Mouse (Mus musculus): ENCODE measurements at regions not wholly inside any gene's neighbourhood (a gene's known extent, or its start where the extent isn't known, plus 50 kb on each side); places are given as distances from the start of the nearest gene placed in this dataset.

- Histone ChIP-seq H3K4me3 (no peak overlapping the region), H3K4me2 (replicated peaks) (no peak overlapping the region), H3K27me3 (no peaks in the 10 kb centered on the region), H3K27ac (replicated peaks) (no peak overlapping the region), H3K9ac (replicated peaks) (no peak overlapping the region), H3K36me3 (no peaks in the 10 kb centered on the region), H3K9me3 (no peaks in the 10 kb centered on the region), H3K4me1 (no peaks in the 10 kb centered on the region)
- no peak for ATAC-seq (ENCODE audit: low FRiP score, low read depth)
- WGBS, result 84% methylated on average over 9 of the region's 9 CpGs
Observed at GRCm38 (mm10) chr8:44704595-44705265, 230.5 kb upstream of the Fat1 start.

DNA sequence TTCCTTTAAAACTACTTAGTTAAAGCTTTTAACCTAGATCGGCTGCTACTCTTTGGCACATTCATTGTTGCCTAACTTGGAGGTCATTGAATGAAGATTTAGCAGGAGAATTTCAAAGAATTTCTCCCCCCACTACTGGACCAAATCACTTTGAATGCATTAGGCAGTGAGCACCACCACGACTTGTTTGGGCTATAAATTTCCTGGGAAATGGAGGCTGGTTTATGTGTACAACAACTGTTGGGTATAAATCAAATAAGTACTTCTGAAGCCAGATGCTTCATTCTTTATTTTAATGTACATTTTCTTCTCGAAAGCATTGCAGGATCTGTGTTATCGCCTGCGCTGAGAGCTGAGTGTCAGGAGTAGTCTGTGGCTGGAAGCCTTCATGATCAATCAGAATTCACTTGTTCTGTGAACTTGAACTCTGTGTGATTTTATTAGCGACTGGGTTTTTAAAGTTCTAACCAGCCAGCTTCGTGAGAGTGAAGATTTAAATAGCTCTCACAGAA is 226.5 kb upstream of the Fat1 start:
- no peaks in the 10 kb centered on the region for H3K9me3 ChIP-seq
- H3K4me1 ChIP-seq, result no peaks in the 10 kb centered on the region
- no peak overlapping the region for H3K4me2 ChIP-seq (replicated peaks)
- WGBS, result 86% methylated on average over 7 of the region's 7 CpGs
- no peak overlapping the region for H3K27ac ChIP-seq (replicated peaks)
- H3K9ac ChIP-seq (replicated peaks), result no peak overlapping the region
- ATAC-seq (ENCODE audit: low FRiP score, low read depth), result no peak
- H3K36me3 ChIP-seq, result no peaks in the 10 kb centered on the region
- no peaks in the 10 kb centered on the region for H3K27me3 ChIP-seq
- H3K4me3 ChIP-seq, result no peak overlapping the region

DNA sequence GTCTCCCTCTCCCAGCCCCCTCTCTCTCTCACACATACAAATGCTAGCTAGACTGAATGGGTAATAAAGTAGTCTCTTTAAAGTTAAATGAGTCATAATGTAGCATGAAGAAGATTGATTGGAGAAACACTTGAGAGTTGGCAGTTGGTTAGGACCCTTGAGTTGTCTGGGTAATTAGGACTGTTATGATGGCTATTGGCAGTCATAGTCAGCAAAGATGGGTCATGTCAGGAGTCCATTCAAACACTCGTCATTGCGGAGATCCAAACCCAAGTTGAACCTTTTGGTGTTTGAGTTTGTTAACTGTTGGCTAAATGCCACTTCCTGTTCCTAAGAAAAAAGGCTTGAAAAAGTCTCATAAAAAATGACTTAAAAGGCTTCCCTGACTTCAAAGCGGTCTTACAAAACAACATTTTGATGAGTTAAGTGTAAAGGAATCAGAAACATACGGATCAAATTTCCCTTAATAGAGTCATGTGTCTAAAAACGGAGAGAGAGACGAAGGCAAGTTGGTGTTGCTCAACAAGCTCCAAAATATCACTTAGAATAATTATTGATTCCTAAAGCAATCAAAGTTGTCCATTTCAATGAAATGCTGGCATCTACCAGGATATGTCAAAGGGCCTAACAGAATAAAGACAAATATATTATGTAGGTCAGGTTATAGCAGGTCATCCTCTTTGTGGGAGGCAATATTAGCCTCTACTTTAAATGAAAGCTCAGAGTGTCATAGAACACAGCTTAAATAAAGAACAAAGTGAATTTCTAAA is 225.9 kb upstream of the Fat1 start:
- no peak for ATAC-seq (ENCODE audit: low FRiP score, low read depth)
- H3K9ac ChIP-seq (replicated peaks), result no peak overlapping the region
- no peaks in the 10 kb centered on the region for H3K9me3 ChIP-seq
- H3K36me3 ChIP-seq, result no peaks in the 10 kb centered on the region
- no peak overlapping the region for H3K4me2 ChIP-seq (replicated peaks)
- H3K4me1 ChIP-seq, result no peaks in the 10 kb centered on the region
- H3K4me3 ChIP-seq, result no peak overlapping the region
- 83% methylated on average over 6 of the region's 6 CpGs for WGBS
- H3K27me3 ChIP-seq, result no peaks in the 10 kb centered on the region
- no peak overlapping the region for H3K27ac ChIP-seq (replicated peaks)

DNA sequence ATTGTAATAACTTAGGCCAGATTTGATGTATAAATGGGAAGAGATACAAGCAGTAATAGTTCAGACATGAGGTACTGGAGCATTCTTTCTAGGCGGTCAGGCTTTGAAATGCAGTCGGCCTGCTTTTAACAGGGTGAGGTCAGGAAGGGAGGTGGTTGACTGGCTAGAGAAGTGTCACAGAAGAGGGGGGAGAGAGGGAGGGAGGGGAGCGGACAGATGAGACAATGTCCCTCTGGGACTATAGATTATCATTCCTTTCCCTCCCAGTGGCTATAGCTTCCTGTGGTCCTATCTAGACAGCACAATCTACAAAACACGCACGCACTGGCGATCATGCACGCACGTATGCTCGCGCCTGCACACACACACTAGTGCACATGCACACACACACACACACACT is 200.7 kb upstream of the Fat1 start:
- Histone ChIP-seq H3K4me1 (no peaks in the 10 kb centered on the region), H3K36me3 (no peaks in the 10 kb centered on the region), H3K4me3 (no peak overlapping the region), H3K27ac (replicated peaks) (no peak overlapping the region), H3K4me2 (replicated peaks) (no peak overlapping the region), H3K27me3 (no peaks in the 10 kb centered on the region), H3K9me3 (no peaks in the 10 kb centered on the region), H3K9ac (replicated peaks) (no peak overlapping the region)
- ATAC-seq (ENCODE audit: low FRiP score, low read depth), result no peak
- WGBS, result 84% methylated on average over 10 of the region's 10 CpGs

- no peak overlapping the region for H3K4me3 ChIP-seq
- H3K4me2 ChIP-seq (replicated peaks), result no peak overlapping the region
- H3K36me3 ChIP-seq, result no peaks in the 10 kb centered on the region
- H3K9me3 ChIP-seq, result no peaks in the 10 kb centered on the region
- H3K4me1 ChIP-seq, result no peaks in the 10 kb centered on the region
- no peaks in the 10 kb centered on the region for H3K27me3 ChIP-seq
- WGBS, result 92% methylated on average over 5 of the region's 5 CpGs
- H3K27ac ChIP-seq (replicated peaks), result no peak overlapping the region
- H3K9ac ChIP-seq (replicated peaks), result no peak overlapping the region
- ATAC-seq (ENCODE audit: low FRiP score, low read depth), result no peak
Observed at GRCm38 (mm10) chr8:44735801-44736200, 199.4 kb upstream of the Fat1 start.

- WGBS, result 78% methylated on average over 2 of the region's 2 CpGs
- no peak for ATAC-seq (ENCODE audit: low FRiP score, low read depth)
Observed at GRCm38 (mm10) chr8:44743353-44743752, 191.9 kb upstream of the Fat1 start.

DNA sequence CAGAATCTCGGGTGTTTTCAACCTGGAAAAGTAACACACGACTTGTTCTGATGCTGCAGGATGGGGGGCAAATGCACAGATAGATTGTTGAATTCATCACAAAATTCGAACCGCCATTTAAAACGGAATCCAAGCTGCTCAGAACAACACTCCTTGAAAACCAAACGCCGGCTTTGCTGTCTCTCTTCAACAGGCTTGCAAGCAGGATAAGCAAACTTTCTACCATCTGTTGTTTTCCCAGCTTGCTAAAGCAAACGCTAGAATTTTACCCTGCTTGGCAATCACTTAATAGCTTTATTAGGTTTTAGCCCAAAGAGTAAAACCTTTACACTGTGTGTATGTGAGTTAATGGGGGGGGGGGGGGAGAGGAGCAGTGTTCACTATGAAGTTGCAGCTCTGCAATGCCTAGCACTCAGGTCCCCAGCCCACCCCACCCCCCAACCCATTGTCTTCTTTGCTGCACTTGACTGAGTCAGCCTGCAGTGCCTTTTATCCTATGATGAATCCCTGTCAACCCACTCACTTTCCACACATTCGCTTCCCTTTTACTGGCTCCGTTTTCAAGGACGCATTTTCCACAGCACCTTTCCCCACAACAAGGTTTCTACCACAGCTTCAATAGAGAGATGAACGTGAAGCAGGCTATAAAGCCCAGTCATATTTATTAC is 190.1 kb upstream of the Fat1 start:
- Histone ChIP-seq H3K27me3 (no peaks in the 10 kb centered on the region), H3K9me3 (no peaks in the 10 kb centered on the region), H3K27ac (replicated peaks) (no peak overlapping the region), H3K4me3 (no peak overlapping the region), H3K36me3 (no peaks in the 10 kb centered on the region), H3K4me2 (replicated peaks) (no peak overlapping the region), H3K4me1 (0 out of 2 replicates have a peak, but pooled peaks cover 10% of the 10 kb centered on the region), H3K9ac (replicated peaks) (no peak overlapping the region)
- 62% methylated on average over 12 of the region's 12 CpGs for WGBS
- ATAC-seq (ENCODE audit: low FRiP score, low read depth), result no peak

More at GRCm38 (mm10) chr8:44743353-44743752, 191.9 kb upstream of the Fat1 start:
- Histone ChIP-seq H3K27ac (replicated peaks) (no peak overlapping the region), H3K4me1 (0 out of 2 replicates have a peak, but pooled peaks cover 10% of the 10 kb centered on the region), H3K4me2 (replicated peaks) (no peak overlapping the region), H3K9ac (replicated peaks) (no peak overlapping the region), H3K36me3 (no peaks in the 10 kb centered on the region), H3K4me3 (no peak overlapping the region), H3K27me3 (no peaks in the 10 kb centered on the region), H3K9me3 (no peaks in the 10 kb centered on the region)

- H3K9ac ChIP-seq (replicated peaks), result no peak overlapping the region
- no peak overlapping the region for H3K4me2 ChIP-seq (replicated peaks)
- H3K9me3 ChIP-seq, result no peaks in the 10 kb centered on the region
- no peaks in the 10 kb centered on the region for H3K27me3 ChIP-seq
- H3K27ac ChIP-seq (replicated peaks), result no peak overlapping the region
- H3K4me3 ChIP-seq, result no peak overlapping the region
- no peaks in the 10 kb centered on the region for H3K4me1 ChIP-seq
- no peaks in the 10 kb centered on the region for H3K36me3 ChIP-seq
- ATAC-seq (ENCODE audit: low FRiP score, low read depth), result no peak
- WGBS, result 76% methylated on average over 6 of the region's 6 CpGs
Observed at GRCm38 (mm10) chr8:44758727-44759126, 176.5 kb upstream of the Fat1 start.

GRCm38 (mm10) chr8:44762731-44763130 is 172.5 kb upstream of the Fat1 start:
- no peak for ATAC-seq (ENCODE audit: low FRiP score, low read depth)
- no peak overlapping the region for H3K9ac ChIP-seq (replicated peaks)
- WGBS, result 95% methylated on average over 10 of the region's 10 CpGs

GRCm38 (mm10) chr8:44765194-44765593 is 170.1 kb upstream of the Fat1 start:
- Histone ChIP-seq H3K9ac (replicated peaks) (no peak overlapping the region), H3K27me3 (no peaks in the 10 kb centered on the region), H3K27ac (replicated peaks) (no peak overlapping the region), H3K4me3 (no peak overlapping the region), H3K4me1 (no peaks in the 10 kb centered on the region), H3K9me3 (no peaks in the 10 kb centered on the region), H3K4me2 (replicated peaks) (no peak overlapping the region), H3K36me3 (no peaks in the 10 kb centered on the region)
- 81% methylated on average over 4 of the region's 4 CpGs for WGBS
- ATAC-seq (ENCODE audit: low FRiP score, low read depth), result no peak

More at GRCm38 (mm10) chr8:44762731-44763130, 172.5 kb upstream of the Fat1 start:
- Histone ChIP-seq H3K27ac (replicated peaks) (no peak overlapping the region), H3K9me3 (no peaks in the 10 kb centered on the region), H3K36me3 (no peaks in the 10 kb centered on the region), H3K4me1 (no peaks in the 10 kb centered on the region), H3K27me3 (no peaks in the 10 kb centered on the region), H3K4me3 (no peak overlapping the region), H3K4me2 (replicated peaks) (no peak overlapping the region)

DNA sequence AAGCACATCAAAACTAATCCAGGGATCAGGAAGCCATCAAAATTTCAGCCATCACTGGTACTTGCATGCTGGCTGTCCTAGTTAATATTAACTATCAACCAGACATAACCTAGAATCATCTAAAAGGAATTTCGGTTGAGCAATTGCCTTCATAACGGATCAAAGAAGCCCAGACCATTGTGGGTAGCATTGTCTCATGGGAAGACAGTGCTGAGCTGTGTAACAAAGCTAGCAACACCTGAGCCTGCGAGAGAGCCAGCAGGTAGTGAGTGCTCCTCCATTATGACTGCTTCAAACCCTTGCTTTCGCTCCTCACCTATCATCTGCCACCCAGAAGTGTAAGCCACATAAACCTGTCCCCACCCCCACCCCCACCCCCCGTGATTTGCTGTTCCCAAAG is 169.6 kb upstream of the Fat1 start:
- Histone ChIP-seq H3K4me3 (no peak overlapping the region), H3K9me3 (no peaks in the 10 kb centered on the region), H3K27me3 (no peaks in the 10 kb centered on the region), H3K27ac (replicated peaks) (no peak overlapping the region), H3K36me3 (no peaks in the 10 kb centered on the region), H3K9ac (replicated peaks) (no peak overlapping the region), H3K4me1 (no peaks in the 10 kb centered on the region), H3K4me2 (replicated peaks) (no peak overlapping the region)
- WGBS, result 78% methylated on average over 5 of the region's 5 CpGs
- no peak for ATAC-seq (ENCODE audit: low FRiP score, low read depth)

Measured in midbrain, embryonic 12.5 days (tissue).